Mouse (Mus musculus) layer of hippocampus, adult 18-20 months (tissue): ENCODE measurements around the gene Csnk1d. TPM values are rescaled to one million over a fixed set of nuclear protein-coding genes. Genes with fewer than 3 reads are reported as not detected.

Experiments used
- DNase-seq, 2 experiments: peaks; one replicate each; pipeline ENCODE4 v3.0.0; 2022; ENCODE audit warnings: low spot score in 2 of 2
- total RNA-seq, 2 experiments: library from RNA; stranded (reverse); gene quantifications; 2 replicates each; pipeline ENCODE4 v1.2.3; 2021

Csnk1d gene
- total RNA-seq, 2 experiments from 2014 or later: 136 TPM

GRCm38 (mm10) chr11:120916477-120916876 is 74.7 kb downstream of the Csnk1d start:
- no peak for DNase-seq

- DNase-seq: no peak
Observed at GRCm38 (mm10) chr11:120913796-120914195, 77.3 kb downstream of the Csnk1d start.

Other genes with a start within 250 kb of the Csnk1d start
- gene Hmga1b, start 228.5 kb downstream of the Csnk1d start, total RNA-seq: 10 to 100 TPM; 20.9 to 24.0 TPM
- gene Rfng, start 207.1 kb downstream of the Csnk1d start, total RNA-seq: 10 to 100 TPM; 57.1 to 59.9 TPM
- gene Gps1, start 207.1 kb downstream of the Csnk1d start, total RNA-seq: 100 to 1,000 TPM; 152 to 154 TPM
- 10 to 100 TPM; 40.1 to 40.4 TPM for gene Dus1l, start 194.9 kb downstream of the Csnk1d start, total RNA-seq
- 100 to 1,000 TPM; 183 to 187 TPM for gene Fasn, start 166.8 kb downstream of the Csnk1d start, total RNA-seq
- 1 to 10 TPM; 6.9 to 7.7 TPM for gene Ccdc57, start 58.5 kb downstream of the Csnk1d start, total RNA-seq
- gene Slc16a3, start 42.9 kb downstream of the Csnk1d start, total RNA-seq: 1 to 10 TPM; 1.7 to 4.5 TPM
- not detected for gene Cd7, start 48.1 kb upstream of the Csnk1d start, total RNA-seq
- gene Sectm1b, start 72.2 kb upstream of the Csnk1d start, total RNA-seq: not detected
- gene Sectm1a, start 89.9 kb upstream of the Csnk1d start, total RNA-seq: not detected
- gene Tex19.2, start 127.3 kb upstream of the Csnk1d start, total RNA-seq: not detected
- not detected for gene Tex19.1, start 154.8 kb upstream of the Csnk1d start, total RNA-seq
- under 1 TPM; 0.25 to 0.37 TPM for gene Uts2r, start 168.9 kb upstream of the Csnk1d start, total RNA-seq
- 10 to 100 TPM; 20.6 to 21.0 TPM for gene Hexdc, start 213.1 kb upstream of the Csnk1d start, total RNA-seq
- 1 to 10 TPM; 7.4 to 7.7 TPM for gene Ogfod3, start 213.4 kb upstream of the Csnk1d start, total RNA-seq
- 10 to 100 TPM; 25.3 to 27.2 TPM for gene Cybc1, start 238.0 kb upstream of the Csnk1d start, total RNA-seq
- gene Narf, start 245.9 kb upstream of the Csnk1d start, total RNA-seq: 10 to 100 TPM; 43.6 to 44.6 TPM